Mouse (Mus musculus) erythroblast, adult 5-6 weeks (primary cell): ENCODE measurements around the gene Hist1h3g. TPM values are rescaled to one million over a fixed set of nuclear protein-coding genes. Genes with fewer than 3 reads are reported as not detected.

Experiments
- ATAC-seq: replicated peaks from 2 replicates; pipeline ENCODE4 v1.8.0; 2016; ENCODE audit warnings: moderate number of reproducible peaks, mild to moderate bottlenecking, moderate TSS enrichment, inconsistent platforms; ENCODE audit not compliant: poor library complexity, low FRiP score, severe bottlenecking
- total RNA-seq, 2 experiments: library from RNA; stranded (forward) in 1 of 2; stranded (reverse) in 1 of 2; fragments of 150-400 nt in 1 of 2; fragments of 200-764, 138-1000 nt in 1 of 2; gene quantifications; 2 replicates each; pipeline versions ENCODE4 v1.2.3 to v1.2.4; 2015 to 2017; ENCODE audit warnings: low replicate concordance in 2 of 2

Hist1h3g gene
- total RNA-seq, 2 experiments from 2014 or later = 97.2 to 131 TPM

GRCm38 (mm10) chr13:23513517-23513916 is 21.7 kb upstream of the Hist1h3g start:
- no peak for ATAC-seq

DNA sequence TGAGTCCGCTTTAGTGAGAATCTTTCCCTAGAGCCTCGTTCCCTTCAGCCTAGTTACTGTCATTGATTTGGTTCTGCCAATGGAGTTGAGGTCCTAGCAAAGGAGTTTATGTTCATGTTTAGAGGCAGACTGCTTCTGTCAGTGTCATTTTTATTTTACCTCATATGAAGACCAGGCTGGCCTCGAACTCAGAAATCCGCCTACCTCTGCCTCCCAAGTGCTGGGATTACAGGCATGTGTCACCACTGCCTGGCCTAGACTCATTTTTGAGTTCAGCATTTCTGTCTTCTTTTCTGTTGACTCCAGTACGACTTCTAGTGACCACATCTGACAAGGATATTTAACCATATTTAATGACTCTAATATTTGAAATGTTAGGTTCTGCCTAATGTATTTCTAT is 19.9 kb upstream of the Hist1h3g start:
- no peak for ATAC-seq

DNA sequence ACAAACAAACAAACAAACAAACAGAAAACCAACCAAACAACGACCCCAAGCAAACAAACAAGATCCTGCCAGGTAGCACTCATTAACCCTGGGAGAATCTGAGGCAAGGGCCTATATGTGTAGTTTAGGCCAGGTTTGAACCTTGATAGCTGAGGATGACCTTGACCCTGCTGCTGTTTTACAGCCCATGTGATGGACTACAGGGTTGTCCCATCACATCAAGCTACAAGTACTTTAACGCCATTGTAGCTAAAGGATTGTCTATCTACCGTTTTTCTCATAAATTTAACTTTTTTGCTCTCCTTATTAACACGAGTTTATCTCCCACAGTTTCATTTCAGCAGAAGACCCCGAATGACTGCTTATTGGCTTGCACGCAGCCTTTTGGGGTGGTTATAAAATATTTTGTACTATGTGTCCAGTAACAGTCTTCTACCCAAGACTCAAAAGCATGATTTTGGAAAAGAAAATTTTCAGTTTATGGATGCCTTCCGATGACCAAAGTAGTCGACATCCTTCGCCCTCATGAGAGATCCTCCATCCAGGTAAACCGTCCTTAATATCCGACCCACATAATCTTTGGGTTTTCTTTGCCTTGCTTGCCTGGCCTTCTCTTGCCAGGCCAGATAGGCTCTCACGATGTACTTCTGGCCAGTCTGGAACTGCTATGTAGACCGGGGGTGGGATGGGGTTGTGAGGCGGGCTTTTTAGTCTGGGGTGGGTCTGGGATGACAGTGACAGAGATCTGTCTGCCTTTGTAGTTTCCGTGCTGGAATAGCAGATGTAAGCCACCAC is 19.2 kb upstream of the Hist1h3g start:
- no peak for ATAC-seq

- ATAC-seq = peak; percentile 41
These were observed 18.2 kb upstream of the Hist1h3g start for GRCm38 (mm10) chr13:23516822-23517602.

DNA sequence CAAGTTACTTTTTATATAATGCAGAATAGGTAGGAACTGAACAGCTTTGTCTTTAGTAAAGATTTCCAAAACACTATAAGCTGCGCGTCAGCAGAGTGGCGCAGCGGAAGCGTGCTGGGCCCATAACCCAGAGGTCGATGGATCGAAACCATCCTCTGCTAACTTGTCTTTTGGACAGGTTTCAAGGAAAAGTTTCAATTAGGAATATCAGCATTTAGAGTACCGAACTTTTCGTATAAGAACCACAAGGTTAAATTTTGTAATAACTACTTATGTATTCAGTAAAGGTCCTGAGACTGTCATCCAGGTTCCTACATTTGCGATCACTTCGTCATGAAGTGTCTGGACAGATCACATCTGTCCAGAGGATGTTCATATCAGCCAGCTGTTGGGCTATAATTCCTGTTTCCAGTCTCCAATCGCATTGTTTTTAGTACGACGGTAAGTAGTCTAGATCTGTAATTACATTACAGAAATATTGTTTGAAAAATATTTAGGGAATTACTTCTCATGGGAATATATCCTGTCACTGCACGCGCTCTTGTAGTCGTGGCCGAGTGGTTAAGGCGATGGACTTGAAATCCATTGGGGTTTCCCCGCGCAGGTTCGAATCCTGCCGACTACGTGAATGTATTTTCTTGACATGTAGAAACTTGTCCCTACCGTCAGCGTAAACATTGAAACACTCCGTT is 17.5 kb upstream of the Hist1h3g start:
- peak; percentile 65 for ATAC-seq

DNA sequence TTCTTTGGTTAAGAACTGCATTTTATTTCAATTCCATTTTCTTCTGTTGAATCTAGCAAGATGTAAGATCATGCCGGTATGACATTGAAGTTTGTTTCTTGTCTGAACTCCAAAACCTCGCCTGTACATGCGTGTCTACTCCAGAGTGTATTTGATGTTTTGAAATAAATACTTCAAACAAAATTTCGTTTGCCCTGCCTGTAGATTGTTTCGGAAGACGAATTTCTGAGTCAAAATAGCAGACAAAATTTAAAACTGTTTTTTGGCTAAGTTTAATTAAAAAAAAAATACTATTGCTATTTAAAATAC is 17.0 kb upstream of the Hist1h3g start:
- peak; percentile 26 for ATAC-seq

DNA sequence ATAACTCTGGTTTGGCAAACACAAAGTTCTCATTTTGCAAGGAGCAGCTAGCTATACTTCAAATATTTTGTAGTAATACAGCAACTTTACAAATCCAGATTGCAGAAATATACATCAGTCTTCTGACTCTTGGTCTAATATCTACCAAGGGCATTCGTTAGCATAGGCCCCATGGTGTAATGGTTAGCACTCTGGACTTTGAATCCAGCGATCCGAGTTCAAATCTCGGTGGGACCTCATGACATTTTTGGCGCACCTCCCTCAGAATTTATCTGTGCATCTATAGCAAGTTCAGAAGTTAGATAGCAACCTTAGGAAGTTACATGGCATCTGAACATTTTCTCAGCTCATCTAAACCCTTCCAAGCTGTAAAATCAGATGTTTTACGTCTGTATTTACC is 16.3 kb upstream of the Hist1h3g start:
- ATAC-seq = peak; percentile 60

- peak; percentile 43 for ATAC-seq
These were observed 15.8 kb upstream of the Hist1h3g start for GRCm38 (mm10) chr13:23519416-23519815.

DNA sequence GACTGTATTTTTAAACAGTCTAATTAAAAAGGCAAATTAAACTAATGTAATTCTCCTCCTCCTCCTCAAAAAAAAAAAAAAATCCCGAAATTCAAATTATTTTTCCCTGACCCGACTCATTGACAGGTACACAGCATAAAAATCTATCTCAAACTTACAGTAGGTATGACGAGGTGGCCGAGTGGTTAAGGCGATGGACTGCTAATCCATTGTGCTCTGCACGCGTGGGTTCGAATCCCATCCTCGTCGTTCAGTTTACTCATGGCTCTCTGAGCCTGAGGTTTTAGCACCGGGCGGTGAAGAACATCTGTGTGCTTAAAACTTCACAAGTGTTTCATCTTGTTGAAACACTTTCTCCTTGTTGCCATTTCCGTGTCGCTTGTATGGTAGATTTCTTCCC is 13.5 kb upstream of the Hist1h3g start:
- no peak for ATAC-seq

GRCm38 (mm10) chr13:23523976-23524375 is 11.2 kb upstream of the Hist1h3g start:
- no peak for ATAC-seq

GRCm38 (mm10) chr13:23524654-23525053 is 10.6 kb upstream of the Hist1h3g start:
- ATAC-seq = peak; percentile 73

DNA sequence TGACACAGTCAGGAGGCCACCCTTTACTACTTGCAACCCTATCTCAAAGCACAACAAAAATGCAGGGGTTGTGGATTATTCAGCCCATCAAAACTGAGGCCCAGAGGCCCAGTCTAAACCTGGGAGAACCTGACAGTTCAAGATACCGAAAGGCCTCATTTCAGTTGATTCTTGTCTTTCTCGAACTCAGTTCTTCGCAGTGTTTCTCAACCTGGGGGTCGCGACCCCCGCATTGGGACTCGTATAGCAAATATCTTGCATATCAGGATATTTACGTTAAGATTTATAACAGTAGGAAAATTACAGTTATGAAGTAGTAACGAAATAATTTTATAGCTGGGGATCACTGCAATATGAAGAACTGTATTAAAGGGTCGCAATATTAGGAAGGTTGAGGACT is 9.3 kb upstream of the Hist1h3g start:
- ATAC-seq = no peak

DNA sequence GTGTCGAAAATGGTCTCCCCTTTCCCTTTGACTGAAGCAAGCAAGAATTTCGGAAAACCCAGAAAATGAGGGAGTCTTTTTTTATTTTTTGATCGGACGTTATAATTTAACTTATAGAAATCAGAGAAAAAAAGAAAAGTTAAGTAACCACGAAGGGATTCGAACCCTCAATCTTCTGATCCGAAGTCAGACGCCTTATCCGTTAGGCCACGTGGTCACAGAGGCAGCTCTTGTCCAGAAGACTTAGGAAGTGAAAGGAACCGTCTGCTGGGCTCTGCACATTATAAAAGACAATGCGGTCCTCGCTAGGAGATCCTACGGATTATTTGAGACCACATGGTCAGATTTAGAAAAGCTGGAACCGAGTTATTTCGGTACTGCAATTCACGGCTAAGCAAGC is 8.9 kb upstream of the Hist1h3g start:
- peak; percentile 54 for ATAC-seq

DNA sequence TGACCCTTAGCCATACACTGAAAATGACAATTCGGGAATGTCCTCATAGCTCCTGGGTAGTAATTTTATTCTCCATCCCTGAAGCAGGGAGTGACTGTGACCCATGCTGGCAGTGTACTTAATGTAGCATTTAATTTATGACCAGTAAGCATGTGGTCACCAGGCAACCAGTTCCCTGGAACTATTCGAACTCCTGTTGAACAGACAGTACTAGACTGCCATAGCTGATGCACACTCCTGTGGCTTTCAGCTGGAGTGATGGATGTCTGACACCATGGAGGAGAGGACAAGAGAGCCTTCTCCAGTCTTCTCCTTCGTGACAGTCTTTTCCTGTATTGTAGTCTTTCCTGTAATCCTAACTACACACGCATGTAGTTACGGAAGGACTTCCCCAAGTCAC is 6.2 kb upstream of the Hist1h3g start:
- ATAC-seq = no peak

DNA sequence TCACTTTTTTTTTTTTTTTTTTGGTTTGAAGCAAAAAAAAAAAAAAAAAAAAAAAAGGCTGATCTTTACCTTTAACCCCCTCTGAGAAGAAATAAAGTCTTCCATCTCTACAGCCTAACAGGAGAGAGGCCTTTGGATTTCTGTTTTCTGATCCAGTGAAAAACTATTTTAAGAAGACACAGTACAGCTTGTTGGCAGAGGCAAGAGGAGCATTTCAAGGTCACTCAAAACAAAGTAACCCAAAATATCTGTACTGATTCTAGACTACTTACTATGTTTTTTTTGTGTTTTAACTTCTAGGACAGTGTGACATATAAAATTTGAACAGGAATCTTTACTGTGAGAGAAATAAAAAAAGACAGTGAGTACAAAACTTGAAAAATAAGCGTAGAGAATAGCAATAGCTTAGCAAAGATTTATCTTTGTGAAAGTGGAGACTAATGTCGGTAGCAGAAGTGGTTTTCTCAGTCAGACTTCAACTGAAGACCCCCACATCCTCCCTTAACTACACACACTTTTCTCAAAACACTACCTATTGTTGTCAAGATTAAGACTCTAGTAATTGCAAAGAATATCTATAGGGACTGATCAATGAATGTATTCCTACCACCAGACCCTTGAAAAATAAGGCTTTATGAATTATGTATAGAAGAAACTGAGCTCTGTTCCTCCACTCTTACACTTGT is 5.6 kb upstream of the Hist1h3g start:
- ATAC-seq = no peak

DNA sequence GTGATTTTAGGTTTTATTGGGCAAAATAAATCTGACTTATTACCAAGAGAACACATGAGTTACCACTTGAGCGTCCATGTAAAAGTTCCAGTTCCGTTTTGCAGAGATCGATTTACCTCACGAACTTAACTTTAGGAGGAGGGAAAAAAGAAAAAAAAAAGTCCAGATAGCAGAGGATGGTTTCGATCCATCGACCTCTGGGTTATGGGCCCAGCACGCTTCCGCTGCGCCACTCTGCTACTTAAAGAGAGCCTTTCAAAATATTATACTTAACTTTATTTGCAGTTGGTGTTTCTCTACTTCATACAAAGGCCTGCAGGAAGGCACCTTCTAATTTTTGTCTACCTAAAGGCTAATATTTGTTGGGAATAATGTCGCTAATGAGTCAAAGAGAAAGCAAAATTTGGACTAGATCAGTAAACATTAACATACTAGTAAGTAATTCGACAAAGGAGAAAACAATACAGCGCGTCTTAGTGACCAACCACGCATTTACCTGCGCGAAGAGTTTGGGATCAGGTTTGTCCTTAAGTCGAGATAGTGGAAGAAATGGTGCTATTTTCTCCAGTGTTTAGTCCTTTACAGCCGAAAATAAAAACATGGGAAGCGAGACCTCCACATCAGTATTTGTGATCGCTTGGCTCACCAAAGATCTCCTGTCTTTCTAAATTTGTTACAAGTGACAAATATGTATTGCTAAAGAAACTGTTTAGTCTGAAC is 4.9 kb upstream of the Hist1h3g start:
- no peak for ATAC-seq

- ATAC-seq = peak; percentile 58
These were observed 4.0 kb upstream of the Hist1h3g start, which contains the start of gene Hist1h4h for GRCm38 (mm10) chr13:23530901-23531875. Gene Hist1h4h (plus strand): TSS chr13:23531050.
